Mouse (Mus musculus) forebrain, embryonic 16.5 days (tissue): ENCODE measurements around the gene Acsf3. TPM values are rescaled to one million over a fixed set of nuclear protein-coding genes. Genes with fewer than 3 reads are reported as not detected.

Source experiments
- ATAC-seq: fragments of 200-750 bp; cut with Nextera tagmentation; 2 replicates; pipeline ENCODE4 v1.8.0; 2017; ENCODE audit warnings: mild to moderate bottlenecking, moderate library complexity
- H3K27ac ChIP-seq: fragments of 300-500 bp; sonication (generic); 2 replicates; pipeline ENCODE4 v1.5.1; 2014; ENCODE audit warnings: low read length, control low read depth
- H3K27me3 ChIP-seq: fragments of 300-500 bp; sonication (generic); replicated peaks from 2 replicates; pipeline ENCODE4 v1.6.1; 2014; ENCODE audit warnings: low read length; ENCODE audit not compliant: control insufficient read depth, insufficient read depth
- H3K36me3 ChIP-seq: fragments of 300-500 bp; sonication (generic); 2 replicates; pipeline ENCODE4 v1.6.1; 2014; ENCODE audit not compliant: control insufficient read depth, insufficient read depth
- H3K4me1 ChIP-seq: fragments of 300-500 bp; sonication (generic); replicated peaks from 2 replicates; pipeline ENCODE4 v1.6.1; 2014; ENCODE audit warnings: low read length; ENCODE audit not compliant: control insufficient read depth, insufficient read depth
- H3K4me2 ChIP-seq: fragments of 300-500 bp; sonication (generic); 2 replicates; pipeline ENCODE4 v1.6.1; 2014; ENCODE audit warnings: mild to moderate bottlenecking, low read length, control low read depth
- H3K4me3 ChIP-seq: fragments of 300-500 bp; sonication (generic); replicated peaks from 2 replicates; pipeline ENCODE4 v1.5.1; 2014; ENCODE audit warnings: mild to moderate bottlenecking, low read length, control low read depth
- H3K9ac ChIP-seq: fragments of 300-500 bp; sonication (generic); replicated peaks from 2 replicates; pipeline ENCODE4 v1.6.1; 2014; ENCODE audit warnings: low read depth, low read length, control low read depth
- H3K9me3 ChIP-seq: fragments of 300-500 bp; sonication (generic); 2 replicates; pipeline ENCODE4 v1.6.1; 2016; ENCODE audit warnings: low read length; ENCODE audit not compliant: control insufficient read depth
- WGBS: fragments of 180-500 bp; shearing (Covaris S2); extraction: QIAGEN DNeasy Blood & Tissue Kit; methylation state at CpG from one replicate; pipeline ENCODE4 v1.1.7; 2014; 5-methylcytosine and 5-hydroxymethylcytosine counted together
- polyA plus RNA-seq: library from polyadenylated mRNA; unstranded; fragments of >200 nt; fragmentation: Nextera tagmentation; extraction: Ambion mirVana; gene quantifications from 2 replicates; pipeline ENCODE4 v1.2.1, GENCODE M21; 2015

Acsf3 gene
- polyA plus RNA-seq, 1 experiment from 2014 or later, result 15.9 TPM

DNA sequence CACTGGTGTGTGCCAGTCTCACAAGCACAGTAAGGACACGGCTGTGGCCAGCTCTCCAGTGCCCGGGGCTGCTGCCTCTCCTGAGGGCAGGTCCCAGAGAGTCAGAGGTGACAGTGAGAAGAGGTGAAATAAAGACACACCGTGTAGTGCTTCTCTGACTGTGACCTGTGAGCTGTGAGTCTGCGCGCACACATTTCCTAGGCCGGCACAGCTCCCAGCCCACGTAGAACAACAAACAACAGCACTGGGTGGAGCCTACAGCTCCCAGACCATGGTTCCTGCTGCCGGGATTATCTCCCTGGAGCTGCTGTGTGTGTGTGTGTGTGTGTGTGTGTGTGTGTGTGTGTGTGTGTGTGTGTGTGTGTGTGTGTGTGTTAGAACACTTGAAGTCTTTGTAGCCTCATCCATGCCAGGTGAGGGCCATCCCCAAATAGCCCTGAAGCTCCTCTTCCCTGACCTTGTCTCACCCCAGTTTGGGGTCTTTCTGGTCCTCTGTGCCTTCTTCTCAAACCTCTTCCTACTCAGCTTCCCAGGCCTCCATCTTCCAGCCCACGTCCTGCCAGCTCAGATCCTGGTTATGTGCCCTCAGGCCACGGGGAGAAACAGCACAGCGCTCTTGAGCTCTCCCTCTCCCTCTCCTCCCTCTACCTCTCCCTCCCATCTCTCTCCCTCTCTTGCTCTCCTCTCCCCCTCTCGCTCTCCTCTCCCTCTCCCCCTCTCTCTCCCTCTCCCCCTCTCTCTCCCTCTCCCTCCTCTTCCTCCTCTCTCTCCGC, 42.6 kb downstream of the Acsf3 start:
- ATAC-seq, result no peak
- no peak overlapping the region for H3K27ac ChIP-seq
- WGBS, result 42% methylated on average over 13 of the region's 13 CpGs

DNA sequence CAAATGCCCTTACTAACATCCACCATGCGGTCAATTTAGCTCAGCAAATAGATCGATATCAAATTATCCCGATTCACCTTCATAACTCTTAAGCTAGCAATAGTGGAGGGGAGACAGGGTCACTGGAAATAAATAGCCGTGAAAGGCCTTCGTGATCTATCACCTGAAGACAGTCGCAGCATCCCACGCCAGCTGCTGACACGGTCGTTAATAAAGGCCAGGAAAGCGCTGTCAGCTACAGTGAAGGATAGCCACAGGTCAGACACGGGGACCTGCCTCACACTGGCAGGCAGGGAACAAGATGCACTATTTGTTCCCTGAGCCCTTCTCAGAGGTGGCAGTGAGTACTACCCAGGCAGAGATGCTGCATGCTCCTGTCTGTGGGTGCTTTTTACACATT, 44.5 kb downstream of the Acsf3 start:
- 87% methylated on average over 11 of the region's 11 CpGs for WGBS
- Histone ChIP-seq H3K4me3 (no peak overlapping the region), H3K27ac (no peak overlapping the region), H3K36me3 (no peaks in the 10 kb centered on the region), H3K4me2 (no peak overlapping the region), H3K9me3 (no peaks in the 10 kb centered on the region), H3K9ac (no peak overlapping the region), H3K27me3 (no peaks in the 10 kb centered on the region), H3K4me1 (peaks cover 9% of the 10 kb centered on the region)
- ATAC-seq, result no peak

More for the DNA sequence above, 42.6 kb downstream of the Acsf3 start:
- H3K9ac ChIP-seq, result no peak overlapping the region
- no peaks in the 10 kb centered on the region for H3K27me3 ChIP-seq
- H3K4me1 ChIP-seq, result peaks cover 2% of the 10 kb centered on the region; the same call in 1 of the 2 replicates
- no peak overlapping the region for H3K4me2 ChIP-seq
- H3K36me3 ChIP-seq, result no peaks in the 10 kb centered on the region
- no peak overlapping the region for H3K4me3 ChIP-seq
- H3K9me3 ChIP-seq, result no peaks in the 10 kb centered on the region

GRCm38 (mm10) chr8:122824571-122824970, 49.3 kb downstream of the Acsf3 start:
- peak; percentile 78 for ATAC-seq
- WGBS, result 33% methylated on average over 5 of the region's 5 CpGs
- no peak overlapping the region for H3K4me2 ChIP-seq

GRCm38 (mm10) chr8:122824986-122825385, 49.7 kb downstream of the Acsf3 start:
- no peaks in the 10 kb centered on the region for H3K36me3 ChIP-seq
- no peaks in the 10 kb centered on the region for H3K9me3 ChIP-seq
- ATAC-seq, result no peak
- H3K4me3 ChIP-seq, result no peak overlapping the region
- WGBS, result 75% methylated on average over 9 of the region's 9 CpGs
- no peak overlapping the region for H3K4me2 ChIP-seq
- no peak overlapping the region for H3K27ac ChIP-seq
- H3K9ac ChIP-seq, result no peak overlapping the region
- peaks cover 12% of the 10 kb centered on the region for H3K4me1 ChIP-seq
- H3K27me3 ChIP-seq, result no peaks in the 10 kb centered on the region; the same call in 1 of the 2 replicates

More at GRCm38 (mm10) chr8:122824571-122824970, 49.3 kb downstream of the Acsf3 start:
- H3K27ac ChIP-seq, result 0 out of 2 replicates have a peak overlapping the region, but pooled peaks have one; percentile 8
- no peaks in the 10 kb centered on the region for H3K9me3 ChIP-seq
- peaks cover 12% of the 10 kb centered on the region for H3K4me1 ChIP-seq
- no peaks in the 10 kb centered on the region; the same call in 1 of the 2 replicates for H3K27me3 ChIP-seq
- no peak overlapping the region for H3K4me3 ChIP-seq
- H3K9ac ChIP-seq, result no peak overlapping the region
- no peaks in the 10 kb centered on the region for H3K36me3 ChIP-seq

DNA sequence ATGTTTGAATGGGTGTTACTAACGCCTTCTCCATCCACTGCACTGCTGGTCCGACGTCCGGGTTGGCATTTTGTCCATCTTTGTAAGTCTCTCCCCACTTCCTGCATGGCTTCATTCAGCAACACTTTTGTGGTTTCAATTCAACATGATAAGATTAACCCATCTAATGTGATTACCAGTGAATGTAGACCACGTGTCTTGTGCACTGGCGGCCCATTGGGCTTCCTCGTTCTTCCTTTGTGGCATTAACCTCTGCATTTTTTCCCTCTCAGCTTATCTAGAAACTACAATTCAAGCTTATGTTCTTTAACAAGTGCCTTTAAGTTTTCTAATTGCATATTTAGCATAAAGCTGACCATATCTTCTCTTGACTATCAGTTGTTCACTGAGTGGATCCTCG, 50.1 kb downstream of the Acsf3 start:
- 70% methylated on average over 8 of the region's 8 CpGs for WGBS
- Histone ChIP-seq H3K9me3 (no peaks in the 10 kb centered on the region), H3K4me2 (no peak overlapping the region), H3K4me1 (peaks cover 12% of the 10 kb centered on the region), H3K36me3 (no peaks in the 10 kb centered on the region), H3K4me3 (no peak overlapping the region), H3K9ac (no peak overlapping the region), H3K27ac (no peak overlapping the region), H3K27me3 (no peaks in the 10 kb centered on the region; the same call in 1 of the 2 replicates)
- no peak for ATAC-seq

DNA sequence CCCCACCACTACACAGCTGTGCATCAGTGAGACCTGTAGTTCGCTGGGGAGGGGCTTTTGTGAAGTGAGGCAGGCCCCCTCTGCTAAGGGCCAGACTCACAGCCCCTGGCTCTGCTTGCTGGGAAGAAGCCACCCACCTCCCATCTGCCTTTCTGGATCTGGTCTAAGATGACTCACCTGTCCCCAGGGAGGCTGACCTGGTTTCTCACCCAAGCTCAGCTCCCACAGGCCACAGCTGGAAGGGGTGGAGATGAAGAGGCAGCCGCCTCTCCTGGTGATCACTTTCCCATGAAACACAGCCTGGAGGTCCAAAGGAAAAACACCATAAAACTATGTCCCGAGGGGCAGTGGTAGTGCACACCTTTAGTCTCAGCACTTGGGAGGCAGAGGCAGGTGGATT, 54.1 kb downstream of the Acsf3 start:
- WGBS, result 78% methylated on average over 3 of the region's 3 CpGs
- Histone ChIP-seq H3K4me2 (no peak overlapping the region), H3K9me3 (no peaks in the 10 kb centered on the region), H3K27ac (no peak overlapping the region), H3K36me3 (no peaks in the 10 kb centered on the region), H3K4me3 (no peak overlapping the region), H3K9ac (no peak overlapping the region), H3K4me1 (peaks cover 9% of the 10 kb centered on the region), H3K27me3 (no peaks in the 10 kb centered on the region; the same call in 1 of the 2 replicates)
- no peak for ATAC-seq

DNA sequence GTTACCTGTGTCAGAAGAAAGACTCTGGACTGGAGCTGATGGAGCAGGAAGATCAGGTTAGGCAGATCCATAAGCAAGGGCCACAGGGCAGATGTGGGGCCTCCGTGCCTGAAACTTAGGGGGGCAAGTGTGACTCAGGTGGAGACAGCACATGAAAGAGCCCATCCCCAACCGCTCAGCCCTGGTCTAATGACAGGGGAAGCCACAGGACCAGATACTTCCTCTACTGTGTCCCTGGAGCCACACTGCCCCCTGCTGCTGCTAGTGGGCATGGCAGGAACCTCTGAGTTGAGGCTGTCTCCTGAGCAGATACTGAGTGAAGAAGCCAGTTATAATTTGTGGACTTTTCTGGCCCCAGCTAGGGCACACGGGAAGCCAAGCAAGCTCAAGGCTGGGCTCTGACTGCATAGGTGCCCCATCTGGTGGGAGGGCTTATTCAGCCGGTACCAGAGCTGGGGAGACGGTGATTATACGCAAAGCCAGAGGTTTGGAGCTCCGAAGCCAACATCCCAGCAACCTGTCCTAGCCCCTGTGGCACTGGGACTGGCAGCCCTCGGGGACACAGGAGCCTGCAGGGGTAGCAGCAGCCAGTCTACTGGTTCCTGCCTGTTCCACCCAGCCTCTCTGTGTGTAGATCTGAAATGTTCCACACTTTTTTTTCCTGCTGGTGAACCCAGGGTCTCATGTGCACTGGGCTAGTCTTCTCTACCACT, 55.2 kb downstream of the Acsf3 start:
- H3K4me1 ChIP-seq, result no peaks in the 10 kb centered on the region
- no peaks in the 10 kb centered on the region for H3K9me3 ChIP-seq
- 46% methylated on average over 8 of the region's 8 CpGs for WGBS
- H3K27me3 ChIP-seq, result no peaks in the 10 kb centered on the region; the same call in 1 of the 2 replicates
- H3K4me3 ChIP-seq, result no peak overlapping the region
- H3K4me2 ChIP-seq, result no peak overlapping the region
- no peaks in the 10 kb centered on the region for H3K36me3 ChIP-seq
- no peak overlapping the region for H3K27ac ChIP-seq
- H3K9ac ChIP-seq, result no peak overlapping the region
- peak; percentile 88 for ATAC-seq

GRCm38 (mm10) chr8:122834416-122834815, 59.1 kb downstream of the Acsf3 start:
- Histone ChIP-seq H3K9ac (no peak overlapping the region), H3K27ac (no peak overlapping the region), H3K27me3 (no peaks in the 10 kb centered on the region), H3K4me1 (no peaks in the 10 kb centered on the region), H3K36me3 (no peaks in the 10 kb centered on the region), H3K9me3 (no peaks in the 10 kb centered on the region), H3K4me3 (no peak overlapping the region), H3K4me2 (no peak overlapping the region)
- ATAC-seq, result no peak
- 83% methylated on average over 8 of the region's 8 CpGs for WGBS

DNA sequence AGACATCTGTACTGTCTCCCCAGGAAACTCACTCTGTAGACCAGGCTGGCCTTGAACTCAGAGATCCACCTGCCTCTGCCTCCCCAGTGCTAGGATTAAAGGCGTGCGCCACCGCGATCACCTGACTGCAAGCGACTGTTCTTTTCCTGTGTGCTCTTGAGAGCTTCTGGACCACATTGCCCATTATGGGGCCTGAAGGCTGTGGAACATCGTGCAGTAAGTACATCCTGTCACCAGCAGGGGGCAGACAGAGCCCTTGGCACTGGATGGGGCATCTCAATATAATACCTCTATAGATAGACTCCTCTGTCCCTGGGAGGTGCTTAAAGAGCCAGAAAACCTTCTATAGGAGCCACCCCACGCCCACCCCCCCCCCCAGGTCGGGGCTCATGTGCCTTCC, 59.7 kb downstream of the Acsf3 start:
- Histone ChIP-seq H3K4me1 (no peaks in the 10 kb centered on the region), H3K36me3 (no peaks in the 10 kb centered on the region), H3K27ac (no peak overlapping the region), H3K9ac (no peak overlapping the region), H3K4me3 (no peak overlapping the region), H3K27me3 (no peaks in the 10 kb centered on the region), H3K4me2 (no peak overlapping the region), H3K9me3 (no peaks in the 10 kb centered on the region)
- peak; percentile 52; the same call in 1 of the 2 replicates for ATAC-seq
- 32% methylated on average over 8 of the region's 8 CpGs for WGBS
